Mouse (Mus musculus) central nervous system, embryonic 14 days (tissue): ENCODE measurements around the gene Cfap46. TPM values are rescaled to one million over a fixed set of nuclear protein-coding genes. Genes with fewer than 3 reads are reported as not detected.

Source experiments
- polyA plus RNA-seq: library from polyadenylated mRNA; depleted of rRNA; stranded (reverse); fragments of >200 nt; gene quantifications from 2 replicates; pipeline ENCODE4 v1.2.3, GENCODE M21; 2012; rRNA removed

The Cfap46 gene
- polyA plus RNA-seq, result 2.6 and 2.7 TPM in 2 replicates

DNA sequence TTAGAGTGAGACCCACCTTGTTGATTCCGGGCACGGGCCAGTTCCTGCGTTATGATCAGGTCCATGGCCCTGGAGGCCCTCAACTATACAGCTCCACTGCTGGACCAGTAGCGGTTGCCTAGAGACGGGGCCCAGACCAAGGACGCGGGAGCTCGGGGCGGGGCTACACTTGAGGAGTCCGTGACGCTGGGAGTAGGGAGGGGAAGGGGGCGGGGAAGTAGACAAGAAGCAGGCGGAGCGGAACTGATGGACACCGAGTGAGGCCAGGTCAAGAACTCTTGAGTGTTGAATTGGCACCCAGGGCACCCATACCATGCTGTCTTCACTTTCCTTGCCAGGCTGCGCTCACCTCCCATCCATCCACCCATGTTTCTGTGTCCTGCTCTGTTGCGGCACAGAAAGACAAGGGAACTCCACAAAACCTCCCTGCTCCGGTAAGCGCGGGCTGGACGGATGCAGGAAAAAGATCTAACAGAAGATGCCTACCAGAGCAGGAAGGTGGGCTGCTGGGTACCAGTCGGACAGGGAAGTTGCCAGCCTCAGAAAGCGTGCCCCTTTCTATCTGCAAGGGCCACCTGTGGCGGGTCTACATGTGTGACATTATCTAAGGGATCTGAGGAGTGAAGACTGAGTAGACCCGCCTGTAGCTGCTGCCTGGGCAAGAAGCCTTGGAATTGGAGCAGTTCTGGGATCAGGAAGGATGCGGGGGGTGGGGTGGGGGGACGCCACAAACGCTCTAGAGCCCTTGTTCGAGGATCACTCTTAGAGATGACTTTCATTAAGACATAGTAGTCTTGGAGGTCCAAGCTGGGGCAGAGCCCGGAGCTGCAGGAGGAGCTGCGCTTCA is at the start of gene Cfap46:
TSS of gene Cfap46 (minus strand) at position 112 of the 847 bp plus-strand sequence.

DNA sequence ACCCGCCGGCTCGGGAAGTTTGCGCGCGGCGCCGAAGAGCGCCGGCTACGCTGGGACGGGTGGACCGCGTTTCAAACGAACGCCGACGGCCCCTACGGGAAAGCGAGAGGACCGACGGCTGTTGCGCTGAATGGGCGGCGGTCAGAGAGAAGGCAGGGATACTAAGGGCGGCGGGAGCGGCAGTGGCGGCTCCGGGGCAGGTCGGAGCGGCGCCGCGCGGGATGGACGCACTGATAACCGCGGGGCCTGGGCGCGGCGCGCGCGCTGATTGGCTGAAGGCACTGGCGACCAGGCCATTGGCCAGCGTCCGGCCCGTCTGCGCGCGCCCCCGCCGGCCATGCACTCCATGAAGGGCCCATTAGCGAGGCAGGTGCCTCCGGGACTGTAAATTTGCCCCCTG is 101.0 kb downstream of the Cfap46 start, which contains the start of gene Nkx6-2:
TSS of gene Nkx6-2 (minus strand) at position 203 of the 400 bp plus-strand sequence.

Other genes with a start within 250 kb of the Cfap46 start
- 5.5 and 7.2 TPM in 2 replicates for gene Nkx6-2, start 101.0 kb downstream of the Cfap46 start, polyA plus RNA-seq
- 5.5 and 6.4 TPM in 2 replicates for gene Adgra1, start 150.4 kb upstream of the Cfap46 start, polyA plus RNA-seq
- gene Kndc1, start 210.9 kb upstream of the Cfap46 start, polyA plus RNA-seq, result 18.5 and 22.2 TPM in 2 replicates